In the genomic region with DNA sequence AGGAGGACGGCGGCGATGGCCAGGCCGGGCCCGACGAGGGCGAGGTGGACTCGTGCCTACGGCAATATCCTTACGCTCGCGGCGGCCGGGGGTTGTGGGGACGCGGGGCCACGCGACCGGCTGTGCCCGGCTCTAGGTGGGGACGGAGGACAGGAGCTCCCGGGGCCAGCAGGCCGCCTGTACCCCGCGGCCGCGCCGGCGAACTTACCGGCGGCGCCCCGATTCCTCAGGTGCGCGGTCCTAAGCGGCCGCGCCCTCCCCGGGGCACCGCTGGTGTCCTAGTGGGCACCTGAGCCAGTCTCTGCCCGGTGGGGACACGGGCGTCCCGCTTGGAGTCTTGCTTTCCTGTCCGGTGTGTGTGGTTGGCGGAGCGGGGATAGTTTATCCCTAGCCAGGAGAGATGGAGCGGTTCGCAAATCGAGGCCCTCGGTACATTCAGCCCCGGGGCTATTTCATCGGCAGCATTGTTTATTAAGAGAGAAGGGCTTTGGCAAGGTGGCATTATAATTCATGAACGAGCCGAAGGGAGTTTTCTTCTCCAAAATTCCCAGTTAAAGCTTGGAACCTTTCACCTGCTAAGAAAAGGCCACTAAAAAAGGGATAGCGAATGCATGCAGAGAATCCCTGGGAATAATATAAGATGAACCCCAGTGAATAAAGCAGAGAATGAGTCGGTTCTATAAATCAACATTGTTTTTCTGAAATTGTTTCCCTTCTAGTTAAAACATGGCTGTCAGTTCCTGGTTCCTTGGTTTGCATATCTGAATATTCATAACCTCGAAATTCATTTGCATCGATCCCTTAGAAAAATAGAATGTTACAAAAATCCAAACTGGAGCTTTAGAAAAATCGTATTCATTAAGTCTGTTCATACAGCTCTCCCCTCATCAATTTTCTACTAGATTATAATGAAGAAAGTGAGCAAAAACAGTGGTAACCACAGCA, we compare ENCODE assay signal across 8 mouse cellular contexts. TPM values are rescaled to one million over a fixed set of nuclear protein-coding genes. Genes with fewer than 3 reads are reported as not detected.
DNase-seq lines count a peak whose midpoint lies in the region; ATAC-seq and TF ChIP-seq lines count a peak whose summit lies in the region.

No protein-coding gene starts in this region.

- peak; percentile 73 for ATAC-seq in heart, embryonic 14.5 days (ENCODE audit: insufficient number of reproducible peaks, insufficient read depth, low FRiP score, low read depth)
- ATAC-seq in limb, embryonic 14.5 days (ENCODE audit: low FRiP score, low read depth) = peak; percentile 2; the same call in 1 of the 2 replicates
- peak; percentile 63 for ATAC-seq in neural tube, embryonic 13.5 days (ENCODE audit: low read depth)

- TF ChIP-seq CTCF in heart, adult 2 months (IDR thresholded peaks at IDR 0.05) = no peak
- TF ChIP-seq CTCF in bone marrow macrophage, adult 2 months (IDR thresholded peaks at IDR 0.05; ENCODE audit: low read depth, low read length) = no peak

- H3K4me1 ChIP-seq in heart, adult 2 months (ENCODE audit: control insufficient read depth, insufficient read depth, low read length) = peaks cover 1% of the 10 kb centered on the region; the same call in 1 of the 2 replicates
- peaks cover 19% of the 10 kb centered on the region for H3K4me1 ChIP-seq in bone marrow macrophage, adult 2 months (ENCODE audit: control insufficient read depth, insufficient read depth, low read length)
- 0 out of 4 replicates have a peak, but pooled peaks cover 0 to 13% of the 10 kb centered on the region in 2 experiments for H3K4me1 ChIP-seq in heart, embryonic 14.5 days (ENCODE audit: control insufficient read depth in 2 of 2, insufficient read depth in 2 of 2, low read length in 2 of 2)
- 0 out of 2 replicates have a peak, but pooled peaks cover 3% of the 10 kb centered on the region for H3K4me1 ChIP-seq in limb, embryonic 14.5 days (ENCODE audit: control insufficient read depth, insufficient read depth, low read length)
- peaks cover 25% of the 10 kb centered on the region for H3K4me1 ChIP-seq in neural tube, embryonic 13.5 days (replicated peaks)

- peaks cover 11% of the 10 kb centered on the region for H3K36me3 ChIP-seq in heart, adult 2 months (ENCODE audit: control insufficient read depth, insufficient read depth, low read length)
- H3K36me3 ChIP-seq in heart, embryonic 14.5 days (ENCODE audit: control insufficient read depth, insufficient read depth, low read length) = peaks cover 36% of the 10 kb centered on the region
- H3K36me3 ChIP-seq in limb, embryonic 14.5 days (ENCODE audit: control insufficient read depth, insufficient read depth, low read length) = peaks cover 27% of the 10 kb centered on the region
- peaks cover 23% of the 10 kb centered on the region for H3K36me3 ChIP-seq in neural tube, embryonic 13.5 days

- TF ChIP-seq EP300 in heart, adult 2 months (IDR thresholded peaks at IDR 0.05; ENCODE audit: insufficient read depth, low read depth, low read length) = 0 out of 2 replicates have a peak, but pooled peaks have one; percentile 3

- H3K9me3 ChIP-seq in heart, embryonic 14.5 days (ENCODE audit: control insufficient read depth, low read length) = no peaks in the 10 kb centered on the region
- no peaks in the 10 kb centered on the region for H3K9me3 ChIP-seq in limb, embryonic 14.5 days (ENCODE audit: control insufficient read depth, low read length)
- H3K9me3 ChIP-seq in neural tube, embryonic 13.5 days = no peaks in the 10 kb centered on the region

- H3K9ac ChIP-seq in heart, adult 2 months (ENCODE audit: low read depth, low read length) = peak overlapping the region; percentile 76
- H3K9ac ChIP-seq in heart, embryonic 14.5 days (ENCODE audit: low read length) = peak overlapping the region; percentile 99
- peak overlapping the region; percentile 91 for H3K9ac ChIP-seq in limb, embryonic 14.5 days (ENCODE audit: low read depth, low read length, severe bottlenecking)
- peak overlapping the region; percentile 98 for H3K9ac ChIP-seq in neural tube, embryonic 13.5 days

- no peak for TF ChIP-seq POLR2A in heart, adult 2 months (IDR thresholded peaks at IDR 0.05; ENCODE audit: insufficient read depth, low read depth, low read length)
- no peak for TF ChIP-seq POLR2A in bone marrow macrophage, adult 2 months (IDR thresholded peaks at IDR 0.05; ENCODE audit: borderline replicate concordance, low read depth, low read length)
- TF ChIP-seq POLR2A in limb, embryonic 14.5 days (IDR thresholded peaks at IDR 0.05; ENCODE audit: borderline replicate concordance, extremely low read depth, insufficient read depth, insufficient read length) = no peak

- H3K4me3 ChIP-seq in heart, adult 2 months = peak overlapping the region; percentile 80
- H3K4me3 ChIP-seq in bone marrow macrophage, adult 2 months (ENCODE audit: insufficient read depth, low read length) = peak overlapping the region; percentile 92
- H3K4me3 ChIP-seq in heart, embryonic 14.5 days (ENCODE audit: control insufficient read depth in 1 of 2, insufficient read depth in 1 of 2, low read depth in 1 of 2, low read length in 2 of 2) = peak overlapping the region; percentile 92 to 98
- H3K4me3 ChIP-seq in limb, embryonic 14.5 days (replicated peaks; ENCODE audit: low read length) = peak overlapping the region; percentile 96
- peak overlapping the region; percentile 98 for H3K4me3 ChIP-seq in neural tube, embryonic 13.5 days

- WGBS in heart, adult 2 months = 1% methylated on average over 60 of the region's 60 CpGs
- 1% methylated on average over 43 of the region's 60 CpGs for WGBS in heart, embryonic 14.5 days
- 2% methylated on average over 38 of the region's 60 CpGs for WGBS in limb, embryonic 14.5 days
- 1% methylated on average over 60 of the region's 60 CpGs for WGBS in neural tube, embryonic 13.5 days

- DNase-seq in heart, adult 2 months = no peak
- DNase-seq in heart, adult 11 months = no peak
- peak; percentile 41 for DNase-seq in CD4-positive, CD25-positive, alpha-beta regulatory T cell, adult 2 months (ENCODE audit: low read depth, low spot score)
- no peak for DNase-seq in limb, embryonic 14.5 days (ENCODE audit: low spot score)
- DNase-seq in layer of hippocampus, adult 11-12 months (ENCODE audit: low spot score) = no peak

- intact Hi-C loops in heart, adult 2 months (cut with DNase I) = loop anchor here (2.0 to 5.0 kb wide), 2 partner anchors 40 to 136 kb away; partner anchors contain the start of gene Smg7

- H3K27me3 ChIP-seq in heart, adult 2 months (ENCODE audit: control insufficient read depth, insufficient read depth, low read length) = no peaks in the 10 kb centered on the region
- no peaks in the 10 kb centered on the region for H3K27me3 ChIP-seq in heart, embryonic 14.5 days (ENCODE audit: control insufficient read depth, insufficient read depth, low read length)
- no peaks in the 10 kb centered on the region for H3K27me3 ChIP-seq in limb, embryonic 14.5 days (ENCODE audit: control insufficient read depth, insufficient read depth, low read length)
- H3K27me3 ChIP-seq in neural tube, embryonic 13.5 days = peaks cover 3% of the 10 kb centered on the region; the same call in 1 of the 2 replicates

- peak overlapping the region; percentile 93 for H3K27ac ChIP-seq in heart, adult 2 months
- H3K27ac ChIP-seq in bone marrow macrophage, adult 2 months (ENCODE audit: insufficient read depth, low read depth, low read length) = peak overlapping the region; percentile 77
- H3K27ac ChIP-seq in heart, embryonic 14.5 days (replicated peaks in 1 of 2; ENCODE audit: control insufficient read depth in 1 of 2, insufficient read depth in 1 of 2, low read depth in 2 of 2, low read length in 2 of 2) = peak overlapping the region; percentile 83 to 94
- H3K27ac ChIP-seq in limb, embryonic 14.5 days (replicated peaks; ENCODE audit: low read depth, low read length) = peak overlapping the region; percentile 71
- H3K27ac ChIP-seq in neural tube, embryonic 13.5 days (replicated peaks) = peak overlapping the region; percentile 92

- H3K79me2 ChIP-seq in heart, adult 2 months (replicated peaks; ENCODE audit: control insufficient read depth, insufficient read depth, low read length) = 0 out of 2 replicates have a peak, but pooled peaks cover 1% of the 10 kb centered on the region

- H3K4me2 ChIP-seq in heart, embryonic 14.5 days (ENCODE audit: low read length) = peak overlapping the region; percentile 95
- peak overlapping the region; percentile 71 for H3K4me2 ChIP-seq in limb, embryonic 14.5 days (replicated peaks; ENCODE audit: low read depth, low read length, severe bottlenecking)
- peak overlapping the region; percentile 65 for H3K4me2 ChIP-seq in neural tube, embryonic 13.5 days

RNA-seq across cellular contexts. Expression of gene Arpc5, which starts 0.7 kb away (rescaled TPM):
- total RNA-seq in heart, adult 2 months (2021) = 10 to 100 TPM; 26.4 to 27.7 TPM
- 23.6 and 32.9 TPM in 2 replicates for polyA plus RNA-seq in heart, adult 2 months (2012; rRNA removed)
- 562 and 626 TPM in 2 replicates for polyA plus RNA-seq in bone marrow macrophage, adult 2 months (2012; ENCODE audit: insufficient read depth, insufficient read length, missing spikeins)
- 215 and 228 TPM in 2 replicates for polyA plus RNA-seq in heart, embryonic 14.5 days (2014; fragmentation: Nextera tagmentation; extraction: Ambion mirVana)
- polyA plus RNA-seq in limb, embryonic 14.5 days (2012; rRNA removed) = 96.4 and 136 TPM in 2 replicates
- 257 and 263 TPM in 2 replicates for polyA plus RNA-seq in limb, embryonic 14.5 days (2014; fragmentation: Nextera tagmentation; extraction: Ambion mirVana)
- polyA plus RNA-seq in neural tube, embryonic 13.5 days (2015; fragmentation: Nextera tagmentation; extraction: Ambion mirVana) = 321 and 348 TPM in 2 replicates

RNA-seq across cellular contexts. Expression of gene Rgl1, which starts 0.9 kb away (rescaled TPM):
- total RNA-seq in heart, adult 2 months (2021) = 10 to 100 TPM; 28.4 to 33.2 TPM
- 14.9 and 22.7 TPM in 2 replicates for polyA plus RNA-seq in heart, adult 2 months (2012; rRNA removed)
- polyA plus RNA-seq in bone marrow macrophage, adult 2 months (2012; ENCODE audit: insufficient read depth, insufficient read length, missing spikeins) = 9.7 and 11.9 TPM in 2 replicates
- polyA plus RNA-seq in heart, embryonic 14.5 days (2014; fragmentation: Nextera tagmentation; extraction: Ambion mirVana) = 66.8 and 72.0 TPM in 2 replicates
- polyA plus RNA-seq in limb, embryonic 14.5 days (2012; rRNA removed) = 28.5 and 29.6 TPM in 2 replicates
- 40.5 and 46.1 TPM in 2 replicates for polyA plus RNA-seq in limb, embryonic 14.5 days (2014; fragmentation: Nextera tagmentation; extraction: Ambion mirVana)
- 24.8 and 25.4 TPM in 2 replicates for polyA plus RNA-seq in neural tube, embryonic 13.5 days (2015; fragmentation: Nextera tagmentation; extraction: Ambion mirVana)

RNA-seq across cellular contexts. Expression of gene Apobec4, which starts 16.7 kb away (rescaled TPM):
- total RNA-seq in heart, adult 2 months (2021) = not detected
- polyA plus RNA-seq in heart, adult 2 months (2012; rRNA removed) = not detected in 2 replicates
- not detected in 2 replicates for polyA plus RNA-seq in bone marrow macrophage, adult 2 months (2012; ENCODE audit: insufficient read depth, insufficient read length, missing spikeins)
- polyA plus RNA-seq in heart, embryonic 14.5 days (2014; fragmentation: Nextera tagmentation; extraction: Ambion mirVana) = not detected in 2 replicates
- polyA plus RNA-seq in limb, embryonic 14.5 days (2012; rRNA removed) = not detected in 2 replicates
- not detected in 2 replicates for polyA plus RNA-seq in limb, embryonic 14.5 days (2014; fragmentation: Nextera tagmentation; extraction: Ambion mirVana)
- polyA plus RNA-seq in neural tube, embryonic 13.5 days (2015; fragmentation: Nextera tagmentation; extraction: Ambion mirVana) = not detected in 2 replicates

RNA-seq across cellular contexts. Expression of gene Ncf2, which starts 32.9 kb away (rescaled TPM):
- 1 to 10 TPM; 3.3 to 4.0 TPM for total RNA-seq in heart, adult 2 months (2021)
- 3.0 and 3.2 TPM in 2 replicates for polyA plus RNA-seq in heart, adult 2 months (2012; rRNA removed)
- polyA plus RNA-seq in bone marrow macrophage, adult 2 months (2012; ENCODE audit: insufficient read depth, insufficient read length, missing spikeins) = 268 and 316 TPM in 2 replicates
- 3.1 and 6.2 TPM in 2 replicates for polyA plus RNA-seq in heart, embryonic 14.5 days (2014; fragmentation: Nextera tagmentation; extraction: Ambion mirVana)
- 3.8 and 5.2 TPM in 2 replicates for polyA plus RNA-seq in limb, embryonic 14.5 days (2012; rRNA removed)
- polyA plus RNA-seq in limb, embryonic 14.5 days (2014; fragmentation: Nextera tagmentation; extraction: Ambion mirVana) = 6.0 and 6.8 TPM in 2 replicates
- 3.8 and 4.5 TPM in 2 replicates for polyA plus RNA-seq in neural tube, embryonic 13.5 days (2015; fragmentation: Nextera tagmentation; extraction: Ambion mirVana)

Comparison
In these comparisons a context has a peak if more than half of its experiments do, and no peak if none do; other contexts are left out.
1. ATAC-seq: peak in every context shown above with its lines; median percentile 73 in heart, embryonic 14.5 days; 63 in neural tube, embryonic 13.5 days; 2 in limb, embryonic 14.5 days.